Comparison of ENCODE assay signal across 11 mouse cellular contexts in genomic region chr17:23559767-23560166, GRCm38 (mm10). TPM values are rescaled to one million over a fixed set of nuclear protein-coding genes. Genes with fewer than 3 reads are reported as not detected.
DNase-seq lines count a peak whose midpoint lies in the region; TF ChIP-seq lines count a peak whose summit lies in the region.
"Had no signal": no experiment of that assay in that cellular context is flagged by ENCODE, and none has a peak within 500 bp of the region (broad histone marks: within the 10 kb centered on the region; RNA-seq: fewer than 3 reads in every experiment).

No protein-coding gene starts in this region.

- H3K9ac ChIP-seq in heart, adult 2 months (ENCODE audit: low read depth, low read length) = no peak overlapping the region
- H3K9ac ChIP-seq: stomach, embryonic 15.5 days had no signal

- peaks cover 4% of the 10 kb centered on the region for H3K4me1 ChIP-seq in heart, adult 2 months (ENCODE audit: control insufficient read depth, insufficient read depth, low read length)
- H3K4me1 ChIP-seq in bone marrow macrophage, adult 2 months (ENCODE audit: control insufficient read depth, insufficient read depth, low read length) = peaks cover 4% of the 10 kb centered on the region; the same call in 1 of the 2 replicates

- DNase-seq in heart, adult 2 months = peak in 1 of 2 experiments; percentile 50
- DNase-seq in heart, postnatal 25 days (ENCODE audit: low spot score) = no peak
- peak; percentile 53 to 57 for DNase-seq in right cerebral cortex, adult 2 months (ENCODE audit: low spot score in 2 of 2)
- no peak for DNase-seq in right cerebral cortex, postnatal 10 days (ENCODE audit: low spot score in 2 of 2)
- DNase-seq in kidney, postnatal 4 days = peak; percentile 76 to 79
- peak; percentile 82 for DNase-seq in testis, postnatal 10 days (ENCODE audit: low spot score)
- no peak for DNase-seq in urinary bladder, adult 2 months (ENCODE audit: low spot score)

- H3K27ac ChIP-seq in heart, adult 2 months = no peak overlapping the region
- H3K27ac ChIP-seq in bone marrow macrophage, adult 2 months (ENCODE audit: insufficient read depth, low read depth, low read length) = no peak overlapping the region
- H3K27ac ChIP-seq: macrophage; stomach, embryonic 15.5 days had no signal

- no peaks in the 10 kb centered on the region for H3K79me2 ChIP-seq in heart, adult 2 months (replicated peaks; ENCODE audit: control insufficient read depth, insufficient read depth, low read length)

- TF ChIP-seq EP300 in heart, adult 2 months (IDR thresholded peaks at IDR 0.05; ENCODE audit: insufficient read depth, low read depth, low read length) = no peak

- H3K27me3 ChIP-seq in heart, adult 2 months (ENCODE audit: control insufficient read depth, insufficient read depth, low read length) = no peaks in the 10 kb centered on the region
- H3K27me3 ChIP-seq: stomach, embryonic 15.5 days had no signal

- H3K36me3 ChIP-seq in heart, adult 2 months (ENCODE audit: control insufficient read depth, insufficient read depth, low read length) = no peaks in the 10 kb centered on the region

- no peak for TF ChIP-seq POLR2A in heart, adult 2 months (IDR thresholded peaks at IDR 0.05; ENCODE audit: insufficient read depth, low read depth, low read length)
- no peak for TF ChIP-seq POLR2A in bone marrow macrophage, adult 2 months (IDR thresholded peaks at IDR 0.05; ENCODE audit: borderline replicate concordance, low read depth, low read length)

- intact Hi-C loops in heart, adult 2 months (cut with DNase I) = loop anchor here (10.0 kb wide), 1 partner anchor 365 kb away; the partner anchor contains the start of gene Zfp40
- intact Hi-C loops in heart, postnatal 25 days (cut with DNase I) = loop anchor here (5.0 kb wide), 1 partner anchor 113 kb away; the partner anchor contains the start of genes Hcfc1r1 and Thoc6

- peak; percentile 58 for TF ChIP-seq CTCF in heart, adult 2 months (IDR thresholded peaks at IDR 0.05)
- TF ChIP-seq CTCF in bone marrow macrophage, adult 2 months (IDR thresholded peaks at IDR 0.05; ENCODE audit: low read depth, low read length) = peak; percentile 15; the same call in 1 of the 2 replicates

- 60% methylated on average over 11 of the region's 11 CpGs for WGBS in heart, adult 2 months

- no peak overlapping the region for H3K4me3 ChIP-seq in heart, adult 2 months
- no peak overlapping the region for H3K4me3 ChIP-seq in bone marrow macrophage, adult 2 months (ENCODE audit: insufficient read depth, low read length)
- H3K4me3 ChIP-seq: stomach, embryonic 15.5 days had no signal

RNA-seq across cellular contexts. Expression of gene Zfp213, which starts 4.3 kb away (rescaled TPM):
- 1 to 10 TPM; 5.5 to 6.2 TPM for total RNA-seq in heart, adult 2 months (2021)
- 8.7 and 9.8 TPM in 2 replicates for polyA plus RNA-seq in heart, adult 2 months (2012; rRNA removed)
- total RNA-seq in heart, postnatal 25 days (2021) = 1 to 10 TPM; 4.7 to 6.2 TPM
- polyA plus RNA-seq in bone marrow macrophage, adult 2 months (2012; ENCODE audit: insufficient read depth, insufficient read length, missing spikeins) = 2.6 and 4.1 TPM in 2 replicates
- 7.6 and 7.8 TPM in 2 replicates for polyA plus RNA-seq in urinary bladder, adult 2 months (2012; rRNA removed)

RNA-seq across cellular contexts. Expression of gene Zfp13, which starts 39.5 kb away (rescaled TPM):
- total RNA-seq in heart, adult 2 months (2021) = 1 to 10 TPM; 2.2 to 2.8 TPM
- 3.2 and 3.6 TPM in 2 replicates for polyA plus RNA-seq in heart, adult 2 months (2012; rRNA removed)
- total RNA-seq in heart, postnatal 25 days (2021) = 1 to 10 TPM; 3.4 to 4.8 TPM
- polyA plus RNA-seq in bone marrow macrophage, adult 2 months (2012; ENCODE audit: insufficient read depth, insufficient read length, missing spikeins) = 1.2 and 1.3 TPM in 2 replicates
- 9.2 and 11.9 TPM in 2 replicates for polyA plus RNA-seq in urinary bladder, adult 2 months (2012; rRNA removed)

RNA-seq across cellular contexts. Expression of gene Zscan10, which starts 40.9 kb away (rescaled TPM):
- total RNA-seq in heart, adult 2 months (2021) = not detected
- not detected in 2 replicates for polyA plus RNA-seq in heart, adult 2 months (2012; rRNA removed)
- not detected for total RNA-seq in heart, postnatal 25 days (2021)
- not detected in 2 replicates for polyA plus RNA-seq in bone marrow macrophage, adult 2 months (2012; ENCODE audit: insufficient read depth, insufficient read length, missing spikeins)
- polyA plus RNA-seq in urinary bladder, adult 2 months (2012; rRNA removed) = 0.04 TPM in 2 replicates
- polyA plus RNA-seq: heart, embryonic 16.5 days; macrophage had no signal

Comparison
In these comparisons a context has a peak if more than half of its experiments do, and no peak if none do; other contexts are left out.
1. DNase-seq: peak in right cerebral cortex, adult 2 months (2 of 2), kidney, postnatal 4 days (2 of 2) and testis, postnatal 10 days (single experiment); none in heart, postnatal 25 days (single experiment), right cerebral cortex, postnatal 10 days (0 of 2) and urinary bladder, adult 2 months (single experiment).